Mouse (Mus musculus): ENCODE data around the gene Pdik1l. TPM values are rescaled to one million over a fixed set of nuclear protein-coding genes. Genes with fewer than 3 reads are reported as not detected.

The Pdik1l gene
- total and polyA plus RNA-seq, 3 experiments: 4.0 to 53.2 (median 42.9) TPM

- peaks cover 2% of the 10 kb centered on the region; the same call in 1 of the 2 replicates for H3K4me1 ChIP-seq (ENCODE audit: insufficient read depth, low read depth, low read length)
- peaks cover 61% of the 10 kb centered on the region for H3K27me3 ChIP-seq (ENCODE audit: insufficient read depth, low read length)
- H3K4me3 ChIP-seq (ENCODE audit: low read depth, low read length): no peak overlapping the region
- H3K36me3 ChIP-seq (replicated peaks): no peaks in the 10 kb centered on the region
- DNase-seq (ENCODE audit: low spot score) (no peak), ATAC-seq (ENCODE audit: extremely low read depth, insufficient number of reproducible peaks, low FRiP score, poor library complexity, severe bottlenecking) (no peak)
- TF ChIP-seq POLR2AphosphoS5 (IDR thresholded peaks at IDR 0.05; ENCODE audit: insufficient replicate concordance, low read depth, low read length): no peak
- TF ChIP-seq TAL1 (conservative IDR thresholded peaks at IDR 0.05; ENCODE audit: low read depth, low read length): no peak
- no peak for TF ChIP-seq CTCF (IDR thresholded peaks at IDR 0.05; ENCODE audit: low read depth, low read length)
- TF ChIP-seq GATA1 (IDR thresholded peaks at IDR 0.05; ENCODE audit: borderline replicate concordance, low read length): no peak
- no peak for TF ChIP-seq GATA2 (IDR thresholded peaks at IDR 0.05; ENCODE audit: borderline replicate concordance, low read depth, low read length)
- 0 out of 2 replicates have a peak, but pooled peaks cover 3% of the 10 kb centered on the region for H3K9me3 ChIP-seq (replicated peaks)
These were observed 29.3 kb downstream of the Pdik1l start for GRCm38 (mm10) chr4:134258354-134258753.

- Histone ChIP-seq H3K27me3 (ENCODE audit: insufficient read depth, low read length) (peaks cover 69% of the 10 kb centered on the region), H3K4me1 (ENCODE audit: insufficient read depth, low read depth, low read length) (peaks cover 2% of the 10 kb centered on the region; the same call in 1 of the 2 replicates), H3K36me3 (replicated peaks) (no peaks in the 10 kb centered on the region), H3K9me3 (replicated peaks) (0 out of 2 replicates have a peak, but pooled peaks cover 3% of the 10 kb centered on the region), H3K4me3 (ENCODE audit: low read depth, low read length) (no peak overlapping the region)
- DNase-seq (ENCODE audit: low spot score) (no peak), ATAC-seq (ENCODE audit: extremely low read depth, insufficient number of reproducible peaks, low FRiP score, poor library complexity, severe bottlenecking) (no peak)
- TF ChIP-seq CTCF (IDR thresholded peaks at IDR 0.05; ENCODE audit: low read depth, low read length) (no peak), GATA2 (IDR thresholded peaks at IDR 0.05; ENCODE audit: borderline replicate concordance, low read depth, low read length) (no peak), POLR2AphosphoS5 (IDR thresholded peaks at IDR 0.05; ENCODE audit: insufficient replicate concordance, low read depth, low read length) (no peak), TAL1 (conservative IDR thresholded peaks at IDR 0.05; ENCODE audit: low read depth, low read length) (no peak), GATA1 (IDR thresholded peaks at IDR 0.05; ENCODE audit: borderline replicate concordance, low read length) (no peak)
These were observed 30.3 kb downstream of the Pdik1l start for GRCm38 (mm10) chr4:134257198-134258009.

GRCm38 (mm10) chr4:134256407-134257197, 31.1 kb downstream of the Pdik1l start:
- ATAC-seq (ENCODE audit: extremely low read depth, insufficient number of reproducible peaks, low FRiP score, poor library complexity, severe bottlenecking) (no peak), DNase-seq (ENCODE audit: low spot score) (no peak)
- Histone ChIP-seq H3K4me1 (ENCODE audit: insufficient read depth, low read depth, low read length) (peaks cover 8% of the 10 kb centered on the region), H3K27me3 (ENCODE audit: insufficient read depth, low read length) (peaks cover 69% of the 10 kb centered on the region), H3K9me3 (replicated peaks) (peaks cover 4% of the 10 kb centered on the region; the same call in 1 of the 2 replicates), H3K4me3 (ENCODE audit: low read depth, low read length) (no peak overlapping the region), H3K36me3 (replicated peaks) (no peaks in the 10 kb centered on the region)
- TF ChIP-seq CTCF (IDR thresholded peaks at IDR 0.05; ENCODE audit: low read depth, low read length): no peak
- TF ChIP-seq GATA1 (IDR thresholded peaks at IDR 0.05; ENCODE audit: borderline replicate concordance, low read length): no peak
- no peak for TF ChIP-seq TAL1 (conservative IDR thresholded peaks at IDR 0.05; ENCODE audit: low read depth, low read length)
- no peak for TF ChIP-seq POLR2AphosphoS5 (IDR thresholded peaks at IDR 0.05; ENCODE audit: insufficient replicate concordance, low read depth, low read length)
- no peak for TF ChIP-seq GATA2 (IDR thresholded peaks at IDR 0.05; ENCODE audit: borderline replicate concordance, low read depth, low read length)

GRCm38 (mm10) chr4:134255854-134256253, 31.8 kb downstream of the Pdik1l start:
- TF ChIP-seq CTCF (IDR thresholded peaks at IDR 0.05; ENCODE audit: low read depth, low read length) (no peak), TAL1 (conservative IDR thresholded peaks at IDR 0.05; ENCODE audit: low read depth, low read length) (no peak), GATA2 (IDR thresholded peaks at IDR 0.05; ENCODE audit: borderline replicate concordance, low read depth, low read length) (no peak), GATA1 (IDR thresholded peaks at IDR 0.05; ENCODE audit: borderline replicate concordance, low read length) (no peak), POLR2AphosphoS5 (IDR thresholded peaks at IDR 0.05; ENCODE audit: insufficient replicate concordance, low read depth, low read length) (no peak)
- no peak for DNase-seq (ENCODE audit: low spot score)
- Histone ChIP-seq H3K4me3 (ENCODE audit: low read depth, low read length) (no peak overlapping the region), H3K27me3 (ENCODE audit: insufficient read depth, low read length) (peaks cover 73% of the 10 kb centered on the region), H3K4me1 (ENCODE audit: insufficient read depth, low read depth, low read length) (peaks cover 15% of the 10 kb centered on the region), H3K9me3 (replicated peaks) (peaks cover 12% of the 10 kb centered on the region), H3K36me3 (replicated peaks) (no peaks in the 10 kb centered on the region)
- no peak for ATAC-seq (ENCODE audit: extremely low read depth, insufficient number of reproducible peaks, low FRiP score, poor library complexity, severe bottlenecking)

- ATAC-seq (ENCODE audit: extremely low read depth, insufficient number of reproducible peaks, low FRiP score, poor library complexity, severe bottlenecking): no peak
- H3K4me1 ChIP-seq (ENCODE audit: insufficient read depth, low read depth, low read length): peaks cover 17% of the 10 kb centered on the region
- no peak overlapping the region for H3K4me3 ChIP-seq (ENCODE audit: low read depth, low read length)
- peaks cover 13% of the 10 kb centered on the region for H3K9me3 ChIP-seq (replicated peaks)
- no peak for DNase-seq (ENCODE audit: low spot score)
- H3K36me3 ChIP-seq (replicated peaks): no peaks in the 10 kb centered on the region
- H3K27me3 ChIP-seq (ENCODE audit: insufficient read depth, low read length): peaks cover 81% of the 10 kb centered on the region
- no peak for TF ChIP-seq TAL1 (conservative IDR thresholded peaks at IDR 0.05; ENCODE audit: low read depth, low read length)
- TF ChIP-seq GATA1 (IDR thresholded peaks at IDR 0.05; ENCODE audit: borderline replicate concordance, low read length): no peak
- TF ChIP-seq GATA2 (IDR thresholded peaks at IDR 0.05; ENCODE audit: borderline replicate concordance, low read depth, low read length): no peak
- TF ChIP-seq CTCF (IDR thresholded peaks at IDR 0.05; ENCODE audit: low read depth, low read length): no peak
- TF ChIP-seq POLR2AphosphoS5 (IDR thresholded peaks at IDR 0.05; ENCODE audit: insufficient replicate concordance, low read depth, low read length): no peak
These were observed 32.9 kb downstream of the Pdik1l start for GRCm38 (mm10) chr4:134254835-134255234.
